Mouse (Mus musculus) hindbrain, embryonic 15.5 days (tissue): ENCODE measurements around the gene H2-T22. TPM values are rescaled to one million over a fixed set of nuclear protein-coding genes. Genes with fewer than 3 reads are reported as not detected.

Experiments
- ATAC-seq: fragments of 200-750 bp; cut with Nextera tagmentation; 2 replicates; pipeline ENCODE4 v1.8.0; 2017; ENCODE audit warnings: low read depth, moderate number of reproducible peaks, moderate TSS enrichment; ENCODE audit not compliant: low FRiP score
- H3K27ac ChIP-seq: fragments of 300-500 bp; sonication (generic); replicated peaks from 2 replicates; pipeline ENCODE4 v1.5.1; 2015; ENCODE audit warnings: mild to moderate bottlenecking, inconsistent platforms
- H3K27me3 ChIP-seq: fragments of 300-500 bp; sonication (generic); 2 replicates; pipeline ENCODE4 v1.6.1; 2015; ENCODE audit warnings: control low read depth, inconsistent platforms
- H3K36me3 ChIP-seq: fragments of 300-500 bp; sonication (generic); 2 replicates; pipeline ENCODE4 v1.6.1; 2015; ENCODE audit warnings: control low read depth, inconsistent platforms
- H3K4me1 ChIP-seq: fragments of 300-500 bp; sonication (generic); replicated peaks from 2 replicates; pipeline ENCODE4 v1.6.1; 2015; ENCODE audit warnings: control low read depth, inconsistent platforms
- H3K4me2 ChIP-seq: fragments of 300-500 bp; sonication (generic); 2 replicates; pipeline ENCODE4 v1.6.1; 2015; ENCODE audit warnings: moderate library complexity, mild to moderate bottlenecking, inconsistent platforms
- H3K4me3 ChIP-seq: fragments of 300-500 bp; sonication (generic); 2 replicates; pipeline ENCODE4 v1.5.1; 2015; ENCODE audit warnings: mild to moderate bottlenecking, inconsistent platforms
- H3K9ac ChIP-seq: fragments of 300-500 bp; sonication (generic); 2 replicates; pipeline ENCODE4 v1.6.1; 2015; ENCODE audit warnings: inconsistent platforms
- H3K9me3 ChIP-seq: fragments of 300-500 bp; sonication (generic); 2 replicates; pipeline ENCODE4 v1.6.1; 2016; ENCODE audit warnings: control low read depth, inconsistent platforms
- WGBS: fragments of 180-500 bp; shearing (Covaris S2); methylation state at CpG from one replicate; pipeline ENCODE4 v1.1.7; 2015; 5-methylcytosine and 5-hydroxymethylcytosine counted together
- polyA plus RNA-seq: library from polyadenylated mRNA; unstranded; fragments of >200 nt; fragmentation: Nextera tagmentation; extraction: Ambion mirVana; gene quantifications from 2 replicates; pipeline ENCODE4 v1.2.1, GENCODE M21; 2015

Gene H2-T22
- polyA plus RNA-seq, 1 experiment from 2014 or later, result 7.9 TPM

DNA sequence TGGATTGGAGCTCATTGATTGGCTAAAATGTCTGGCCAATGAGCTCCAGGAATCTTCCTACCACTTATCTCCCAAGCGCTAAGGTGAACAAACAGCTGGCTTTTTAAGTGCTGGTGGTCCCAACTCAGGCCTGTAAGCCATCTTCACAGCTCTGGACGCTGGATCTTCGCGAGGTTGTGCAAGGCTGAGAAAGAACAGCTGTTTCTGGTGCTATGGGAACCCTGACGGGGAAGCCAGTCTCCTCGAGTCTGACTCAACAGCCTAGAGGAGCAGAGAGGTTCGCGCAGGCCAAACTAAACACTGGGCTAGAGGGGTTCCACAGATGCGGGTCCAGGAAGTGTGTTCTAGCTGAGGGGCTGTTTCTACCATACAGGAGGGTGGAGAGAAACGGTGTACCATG, 50.8 kb downstream of the H2-T22 start:
- Histone ChIP-seq H3K27ac (no peak overlapping the region), H3K9ac (no peak overlapping the region), H3K4me2 (no peak overlapping the region), H3K4me1 (peaks cover 22% of the 10 kb centered on the region), H3K36me3 (peaks cover 29% of the 10 kb centered on the region), H3K4me3 (no peak overlapping the region), H3K9me3 (no peaks in the 10 kb centered on the region), H3K27me3 (no peaks in the 10 kb centered on the region)
- ATAC-seq, result no peak
- 55% methylated on average over 10 of the region's 10 CpGs for WGBS

Other genes with a start within 250 kb of the H2-T22 start
- 12.7 and 16.3 TPM in 2 replicates for gene Ier3, start 221.1 kb downstream of the H2-T22 start, polyA plus RNA-seq
- 111 and 116 TPM in 2 replicates for gene Flot1, start 219.5 kb downstream of the H2-T22 start, polyA plus RNA-seq
- gene Tubb5, start 204.4 kb downstream of the H2-T22 start, polyA plus RNA-seq, result 1,681 and 1,706 TPM in 2 replicates
- gene Mdc1, start 201.2 kb downstream of the H2-T22 start, polyA plus RNA-seq, result 10.0 and 10.5 TPM in 2 replicates
- gene Nrm, start 181.4 kb downstream of the H2-T22 start, polyA plus RNA-seq, result 22.1 and 22.6 TPM in 2 replicates
- gene Ppp1r18, start 177.2 kb downstream of the H2-T22 start, polyA plus RNA-seq, result 21.1 and 24.7 TPM in 2 replicates
- 30.8 and 32.4 TPM in 2 replicates for gene Dhx16, start 162.9 kb downstream of the H2-T22 start, polyA plus RNA-seq
- gene 2310061I04Rik, start 145.3 kb downstream of the H2-T22 start, polyA plus RNA-seq, result 63.7 and 68.6 TPM in 2 replicates
- gene Atat1, start 132.7 kb downstream of the H2-T22 start, polyA plus RNA-seq, result 343 and 422 TPM in 2 replicates
- gene Mrps18b, start 126.4 kb downstream of the H2-T22 start, polyA plus RNA-seq, result 57.0 and 59.1 TPM in 2 replicates
- gene Ppp1r10, start 126.3 kb downstream of the H2-T22 start, polyA plus RNA-seq, result 41.1 and 43.0 TPM in 2 replicates
- 76.1 and 81.0 TPM in 2 replicates for gene Abcf1, start 73.0 kb downstream of the H2-T22 start, polyA plus RNA-seq
- 62.7 and 65.5 TPM in 2 replicates for gene Gnl1, start 62.9 kb downstream of the H2-T22 start, polyA plus RNA-seq
- 89.0 and 92.9 TPM in 2 replicates for gene Prr3, start 62.5 kb downstream of the H2-T22 start, polyA plus RNA-seq
- gene H2-T24, start 22.2 kb downstream of the H2-T22 start, polyA plus RNA-seq, result 9.0 and 9.9 TPM in 2 replicates
- gene H2-T23, start 9.9 kb downstream of the H2-T22 start, polyA plus RNA-seq, result 4.8 and 6.6 TPM in 2 replicates
- not detected in 2 replicates for gene Gm6034, start 214 bp upstream of the H2-T22 start, polyA plus RNA-seq
- gene Gm11127, start 15.6 kb upstream of the H2-T22 start, polyA plus RNA-seq, result not detected in 2 replicates
- gene Gm19684, start 78.9 kb upstream of the H2-T22 start, polyA plus RNA-seq, result not detected in 2 replicates
- gene Gm7030, start 86.7 kb upstream of the H2-T22 start, polyA plus RNA-seq, result not detected in 2 replicates
- not detected in 2 replicates for gene Gm8909, start 125.8 kb upstream of the H2-T22 start, polyA plus RNA-seq
- gene H2-T3, start 147.5 kb upstream of the H2-T22 start, polyA plus RNA-seq, result not detected in 2 replicates
- 132 and 133 TPM in 2 replicates for gene Rpp21, start 215.3 kb upstream of the H2-T22 start, polyA plus RNA-seq
- 24.8 and 27.1 TPM in 2 replicates for gene Trim39, start 229.5 kb upstream of the H2-T22 start, polyA plus RNA-seq
- gene H2-M10.2, start 243.7 kb upstream of the H2-T22 start, polyA plus RNA-seq, result 0.29 TPM in 1 of 2 replicates, not detected in the other